Mouse (Mus musculus): ENCODE results near the gene Pitpnm1. TPM values are rescaled to one million over a fixed set of nuclear protein-coding genes. Genes with fewer than 3 reads are reported as not detected.
"Not testable (repeated sequence)": the region's sequence is repeated elsewhere in the genome, so short reads cannot be mapped to it uniquely, and the experiment has no call there.

Pitpnm1 gene
- polyA plus RNA-seq, 1 experiment from 2014 or later, result 87.3 TPM

DNA sequence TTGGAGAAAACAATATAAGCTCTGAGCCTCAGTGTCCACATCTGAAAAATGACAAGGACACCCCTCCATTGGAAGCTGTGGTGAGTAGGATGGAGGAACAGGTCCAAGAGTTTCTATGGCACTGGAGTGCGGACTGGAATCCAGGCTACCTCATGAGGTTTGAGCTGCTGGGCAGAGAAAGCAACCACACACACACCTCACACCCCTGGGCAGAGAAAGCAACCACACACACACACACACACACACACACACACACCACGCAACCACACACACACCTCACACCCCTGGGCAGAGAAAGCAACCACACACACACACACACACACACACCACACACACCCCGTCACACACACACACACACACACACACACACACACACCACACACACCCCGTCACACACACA, 25.5 kb downstream of the Pitpnm1 start:
- Histone ChIP-seq H3K36me3 (ENCODE audit: control insufficient read depth, insufficient read depth, low read length) (peaks cover 15% of the 10 kb centered on the region), H3K4me2 (ENCODE audit: low read length) (peak overlapping the region; percentile 67), H3K4me1 (ENCODE audit: control insufficient read depth, insufficient read depth, low read depth, low read length) (peaks cover 16% of the 10 kb centered on the region), H3K4me3 (ENCODE audit: low read length) (peak overlapping the region; percentile 85), H3K27ac (ENCODE audit: low read depth, low read length) (peak overlapping the region; percentile 54), H3K9ac (ENCODE audit: low read depth, low read length) (peak overlapping the region; percentile 93)
- H3K9me3 ChIP-seq (ENCODE audit: control insufficient read depth, low read length); H3K27me3 ChIP-seq (replicated peaks; ENCODE audit: control insufficient read depth, insufficient read depth, low read length): not testable (repeated sequence)
- ATAC-seq, result peak; percentile 31
- 21% methylated on average over 2 of the region's 4 CpGs for WGBS

DNA sequence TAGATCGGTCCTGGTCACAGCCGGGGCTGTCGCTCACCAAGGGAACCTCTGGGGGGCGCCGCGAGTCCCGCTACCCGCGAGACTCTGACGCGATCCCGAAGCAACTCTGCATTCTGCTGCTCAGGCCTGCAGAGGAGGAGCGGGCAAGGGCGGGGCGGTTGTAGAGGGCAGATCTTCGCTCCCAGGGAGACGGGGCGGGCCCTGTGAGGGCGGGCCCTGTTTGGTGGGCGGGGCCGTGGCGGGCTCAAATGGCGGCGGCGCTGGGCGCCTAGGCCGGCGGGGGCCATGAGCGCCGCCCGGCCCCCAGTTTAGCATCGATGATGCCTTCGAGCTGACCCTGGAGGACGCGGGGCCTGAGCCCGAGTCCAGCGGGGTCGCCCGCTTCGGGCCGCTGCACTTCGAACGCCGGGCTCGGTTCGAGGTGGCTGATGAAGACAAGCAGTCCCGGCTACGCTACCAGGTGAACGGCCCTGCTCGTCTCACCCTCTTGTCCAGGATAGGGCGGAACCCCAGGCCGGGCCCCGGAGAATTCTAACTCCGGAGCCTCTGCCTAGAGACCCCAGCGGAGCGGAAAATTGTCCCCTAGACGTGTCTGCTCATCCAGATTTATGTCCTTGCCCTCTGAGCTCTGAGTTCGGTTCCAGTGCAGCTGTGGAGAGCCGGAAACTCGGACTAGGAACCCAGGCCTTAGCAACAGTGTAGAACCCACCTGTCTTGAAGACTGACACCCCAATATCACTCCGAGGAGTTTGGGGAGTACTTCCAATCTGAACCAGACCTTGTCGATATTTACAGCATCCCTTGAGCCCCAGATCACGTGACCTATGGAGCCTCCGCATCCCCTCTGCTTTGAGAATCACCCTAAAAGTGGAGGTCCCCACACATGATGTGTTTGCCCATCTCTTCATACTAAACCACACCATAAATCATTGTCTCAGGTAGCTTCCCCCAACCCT, 26.2 kb downstream of the Pitpnm1 start, which contains the start of gene Aip:
Aip (minus strand) TSS at position 118 of the 956 bp plus-strand sequence.
- WGBS, result under 1% methylated on average over 49 of the region's 64 CpGs
- peaks cover 17% of the 10 kb centered on the region for H3K36me3 ChIP-seq (ENCODE audit: control insufficient read depth, insufficient read depth, low read length)
- H3K9me3 ChIP-seq (ENCODE audit: control insufficient read depth, low read length), result no peaks in the 10 kb centered on the region
- peak within 1 kb of the TSS; percentile 85 for H3K4me3 ChIP-seq (ENCODE audit: low read length)
- H3K4me1 ChIP-seq (ENCODE audit: control insufficient read depth, insufficient read depth, low read depth, low read length), result peaks cover 9% of the 10 kb centered on the region
- peak within 1 kb of the TSS; percentile 77 for H3K27ac ChIP-seq (ENCODE audit: low read depth, low read length)
- peak; percentile 93 for ATAC-seq
- no peaks in the 10 kb centered on the region for H3K27me3 ChIP-seq (replicated peaks; ENCODE audit: control insufficient read depth, insufficient read depth, low read length)
- peak within 1 kb of the TSS; percentile 93 for H3K9ac ChIP-seq (ENCODE audit: low read depth, low read length)
- peak within 1 kb of the TSS; percentile 67 for H3K4me2 ChIP-seq (ENCODE audit: low read length)

DNA sequence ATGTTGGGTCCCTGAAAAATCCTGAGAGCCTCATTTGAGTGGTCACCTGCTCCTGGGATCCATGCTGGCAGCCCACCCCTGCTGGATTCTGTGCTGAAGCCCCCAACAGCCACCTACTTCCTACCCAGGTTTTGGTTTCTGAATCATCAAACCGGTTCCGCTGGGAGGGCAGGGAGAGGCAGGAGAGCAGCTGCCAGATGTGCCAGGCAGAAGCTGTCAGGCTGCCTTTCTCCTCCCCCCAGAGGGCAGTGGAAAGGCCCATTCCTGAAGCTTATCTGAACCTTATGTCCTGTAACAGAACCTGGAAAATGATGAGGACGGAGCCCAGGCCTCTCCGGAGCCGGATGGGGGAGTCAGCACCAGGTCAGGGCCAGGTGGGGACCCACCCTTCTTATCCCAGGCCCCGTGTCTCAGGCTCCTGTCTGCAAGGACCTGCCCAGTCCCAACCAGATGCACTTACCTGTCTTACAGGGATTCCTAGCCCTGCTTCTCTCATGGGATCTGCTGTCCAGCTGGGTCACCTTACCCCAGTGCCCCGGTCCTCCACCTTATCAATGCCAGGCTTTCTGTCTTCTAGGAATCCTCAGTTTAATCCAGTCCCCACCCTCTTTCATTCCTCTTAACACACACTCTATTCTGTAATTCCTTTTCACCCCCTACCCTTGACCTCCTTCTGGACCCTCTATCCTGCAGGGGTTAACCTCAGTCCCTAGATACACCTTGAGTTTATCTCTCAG, 27.1 kb downstream of the Pitpnm1 start:
- H3K4me3 ChIP-seq (ENCODE audit: low read length), result peak overlapping the region; percentile 85
- no peak for ATAC-seq
- no peak overlapping the region for H3K27ac ChIP-seq (ENCODE audit: low read depth, low read length)
- H3K9me3 ChIP-seq (ENCODE audit: control insufficient read depth, low read length), result no peaks in the 10 kb centered on the region
- peak overlapping the region; percentile 67 for H3K4me2 ChIP-seq (ENCODE audit: low read length)
- H3K4me1 ChIP-seq (ENCODE audit: control insufficient read depth, insufficient read depth, low read depth, low read length), result peaks cover 9% of the 10 kb centered on the region
- WGBS, result 70% methylated on average over 7 of the region's 7 CpGs
- peaks cover 24% of the 10 kb centered on the region for H3K36me3 ChIP-seq (ENCODE audit: control insufficient read depth, insufficient read depth, low read length)
- peak overlapping the region; percentile 93 for H3K9ac ChIP-seq (ENCODE audit: low read depth, low read length)
- H3K27me3 ChIP-seq (replicated peaks; ENCODE audit: control insufficient read depth, insufficient read depth, low read length), result no peaks in the 10 kb centered on the region

DNA sequence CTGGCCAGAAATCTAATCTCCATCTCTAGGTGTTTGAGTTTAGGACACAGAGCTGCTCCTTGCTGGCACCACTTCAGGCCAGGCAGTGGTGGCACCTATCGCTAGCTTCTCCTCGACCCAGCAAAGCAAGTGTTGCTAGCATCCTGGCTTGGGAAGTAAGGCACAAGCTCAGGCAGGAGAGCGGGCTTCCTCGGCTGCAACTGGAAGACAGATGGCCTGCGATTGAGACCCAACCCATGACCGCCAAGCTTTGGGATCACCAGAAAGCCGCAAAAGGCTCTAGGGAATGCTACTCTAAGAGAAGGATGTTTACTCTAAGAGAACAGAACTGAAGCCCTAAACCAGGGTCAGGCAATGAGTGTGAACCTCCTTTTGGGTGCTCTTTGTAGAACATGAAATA, 29.7 kb downstream of the Pitpnm1 start:
- WGBS, result 95% methylated on average over 7 of the region's 7 CpGs
- Histone ChIP-seq H3K4me1 (ENCODE audit: control insufficient read depth, insufficient read depth, low read depth, low read length) (peaks cover 9% of the 10 kb centered on the region), H3K9me3 (ENCODE audit: control insufficient read depth, low read length) (no peaks in the 10 kb centered on the region)

DNA sequence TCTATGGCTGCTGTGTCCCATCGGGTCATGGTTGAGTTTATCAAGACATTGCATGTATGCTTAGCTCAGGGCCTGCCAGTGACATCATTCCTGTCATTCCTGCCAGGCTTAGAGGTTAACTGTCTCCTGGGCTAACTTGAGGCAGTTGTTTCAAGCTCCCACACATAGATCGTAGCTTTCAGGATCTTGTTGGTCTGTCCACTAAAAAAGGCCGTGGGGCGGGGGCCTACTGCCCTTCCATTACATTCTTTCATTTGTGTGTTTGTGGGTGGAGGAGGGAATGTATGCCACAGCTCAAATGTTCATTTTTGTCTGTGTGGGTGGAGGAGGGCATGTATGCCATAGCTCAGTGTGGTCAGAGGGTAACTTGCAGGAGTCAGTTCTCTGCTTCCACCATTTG, 30.3 kb downstream of the Pitpnm1 start:
- Histone ChIP-seq H3K4me2 (ENCODE audit: low read length) (no peak overlapping the region), H3K9ac (ENCODE audit: low read depth, low read length) (no peak overlapping the region), H3K9me3 (ENCODE audit: control insufficient read depth, low read length) (no peaks in the 10 kb centered on the region), H3K36me3 (ENCODE audit: control insufficient read depth, insufficient read depth, low read length) (peaks cover 31% of the 10 kb centered on the region), H3K27me3 (replicated peaks; ENCODE audit: control insufficient read depth, insufficient read depth, low read length) (no peaks in the 10 kb centered on the region), H3K4me1 (ENCODE audit: control insufficient read depth, insufficient read depth, low read depth, low read length) (peaks cover 9% of the 10 kb centered on the region), H3K4me3 (ENCODE audit: low read length) (no peak overlapping the region), H3K27ac (ENCODE audit: low read depth, low read length) (no peak overlapping the region)
- no peak for ATAC-seq
- 93% methylated on average over 4 of the region's 4 CpGs for WGBS

More for the DNA sequence above, 29.7 kb downstream of the Pitpnm1 start:
- no peak for ATAC-seq
- peaks cover 31% of the 10 kb centered on the region for H3K36me3 ChIP-seq (ENCODE audit: control insufficient read depth, insufficient read depth, low read length)
- H3K4me3 ChIP-seq (ENCODE audit: low read length), result no peak overlapping the region
- no peaks in the 10 kb centered on the region for H3K27me3 ChIP-seq (replicated peaks; ENCODE audit: control insufficient read depth, insufficient read depth, low read length)
- no peak overlapping the region for H3K4me2 ChIP-seq (ENCODE audit: low read length)
- no peak overlapping the region for H3K27ac ChIP-seq (ENCODE audit: low read depth, low read length)
- H3K9ac ChIP-seq (ENCODE audit: low read depth, low read length), result no peak overlapping the region

DNA sequence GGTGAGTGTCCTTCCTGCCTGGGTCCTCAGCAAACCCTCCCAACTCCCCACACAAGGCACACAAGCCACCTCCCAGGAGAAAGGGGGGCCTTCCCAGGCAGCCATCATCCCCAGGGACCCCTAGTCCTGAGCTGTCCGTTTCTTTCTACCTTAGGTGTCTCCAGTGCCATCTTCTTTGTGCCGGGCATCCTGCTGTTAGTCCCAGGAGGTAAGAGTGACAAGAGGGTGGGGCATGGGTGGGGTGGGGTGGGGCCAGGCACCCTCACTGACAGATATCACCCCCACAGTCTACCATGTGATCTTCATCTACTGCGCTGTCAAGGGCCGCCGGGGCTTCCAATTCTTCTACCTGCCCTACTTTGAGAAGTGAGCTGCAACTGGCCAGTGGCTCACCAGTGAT, 31.3 kb downstream of the Pitpnm1 start:
- Histone ChIP-seq H3K4me3 (ENCODE audit: low read length) (no peak overlapping the region), H3K9ac (ENCODE audit: low read depth, low read length) (no peak overlapping the region), H3K27me3 (replicated peaks; ENCODE audit: control insufficient read depth, insufficient read depth, low read length) (no peaks in the 10 kb centered on the region), H3K4me2 (ENCODE audit: low read length) (no peak overlapping the region), H3K4me1 (ENCODE audit: control insufficient read depth, insufficient read depth, low read depth, low read length) (peaks cover 9% of the 10 kb centered on the region), H3K36me3 (ENCODE audit: control insufficient read depth, insufficient read depth, low read length) (peaks cover 31% of the 10 kb centered on the region), H3K27ac (ENCODE audit: low read depth, low read length) (no peak overlapping the region), H3K9me3 (ENCODE audit: control insufficient read depth, low read length) (no peaks in the 10 kb centered on the region)
- ATAC-seq, result no peak
- 94% methylated on average over 5 of the region's 5 CpGs for WGBS

DNA sequence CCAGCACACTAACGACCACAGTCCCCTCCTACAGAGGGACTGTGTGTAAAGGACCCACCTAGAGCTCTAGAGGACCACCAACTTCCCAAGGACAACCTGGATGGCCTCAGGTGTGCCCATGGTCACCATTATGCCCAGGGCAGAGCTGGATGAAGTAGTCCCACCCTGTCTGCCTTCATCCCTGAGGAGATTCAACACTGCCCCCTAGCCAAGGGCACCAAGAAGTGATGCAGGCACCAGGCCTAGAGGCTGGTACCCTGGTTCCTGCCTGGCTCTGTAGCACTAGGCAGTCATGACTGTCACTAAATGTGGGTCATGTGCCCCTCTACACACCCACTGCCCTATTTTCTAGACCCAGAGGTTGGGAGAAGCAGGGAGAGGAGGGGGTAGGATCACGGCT, 32.0 kb downstream of the Pitpnm1 start:
- no peak overlapping the region for H3K9ac ChIP-seq (ENCODE audit: low read depth, low read length)
- H3K4me3 ChIP-seq (ENCODE audit: low read length), result no peak overlapping the region
- H3K9me3 ChIP-seq (ENCODE audit: control insufficient read depth, low read length), result no peaks in the 10 kb centered on the region
- no peak overlapping the region for H3K4me2 ChIP-seq (ENCODE audit: low read length)
- H3K36me3 ChIP-seq (ENCODE audit: control insufficient read depth, insufficient read depth, low read length), result peaks cover 31% of the 10 kb centered on the region
- no peak; the same call in 1 of the 2 replicates for ATAC-seq
- no peaks in the 10 kb centered on the region for H3K27me3 ChIP-seq (replicated peaks; ENCODE audit: control insufficient read depth, insufficient read depth, low read length)
- peaks cover 7% of the 10 kb centered on the region for H3K4me1 ChIP-seq (ENCODE audit: control insufficient read depth, insufficient read depth, low read depth, low read length)
- H3K27ac ChIP-seq (ENCODE audit: low read depth, low read length), result no peak overlapping the region
- 80% methylated on average over 2 of the region's 2 CpGs for WGBS

DNA sequence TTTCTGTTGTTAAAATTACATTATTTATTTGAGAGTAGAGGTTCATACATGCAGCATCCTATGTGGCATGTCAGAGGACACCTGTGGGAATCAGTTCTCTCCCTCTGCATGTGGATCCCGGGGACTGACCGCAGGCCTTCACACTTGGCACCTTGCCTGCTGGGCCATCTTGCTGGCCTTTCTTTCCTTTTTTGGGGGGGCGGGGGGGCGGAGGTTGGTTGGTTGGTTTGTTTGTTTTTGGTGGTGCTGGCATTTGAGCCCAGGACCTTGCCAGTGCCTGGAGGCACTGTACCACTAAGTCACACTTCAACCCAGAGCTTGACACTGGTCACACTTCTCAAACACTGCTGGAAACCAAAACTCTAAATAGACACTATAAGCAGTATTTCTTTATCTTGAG, 34.6 kb downstream of the Pitpnm1 start:
- 88% methylated on average over 4 of the region's 4 CpGs for WGBS
- no peak overlapping the region for H3K27ac ChIP-seq (ENCODE audit: low read depth, low read length)
- H3K9ac ChIP-seq (ENCODE audit: low read depth, low read length), result no peak overlapping the region
- no peaks in the 10 kb centered on the region; the same call in 1 of the 2 replicates for H3K4me1 ChIP-seq (ENCODE audit: control insufficient read depth, insufficient read depth, low read depth, low read length)
- H3K4me3 ChIP-seq (ENCODE audit: low read length), result no peak overlapping the region
- no peak for ATAC-seq
- H3K27me3 ChIP-seq (replicated peaks; ENCODE audit: control insufficient read depth, insufficient read depth, low read length), result no peaks in the 10 kb centered on the region
- peaks cover 24% of the 10 kb centered on the region for H3K36me3 ChIP-seq (ENCODE audit: control insufficient read depth, insufficient read depth, low read length)
- no peak overlapping the region for H3K4me2 ChIP-seq (ENCODE audit: low read length)
- no peaks in the 10 kb centered on the region for H3K9me3 ChIP-seq (ENCODE audit: control insufficient read depth, low read length)
